Mouse (Mus musculus) myocyte (in vitro differentiated cells): ENCODE results near the gene A130010J15Rik.

ENCODE experiments used
- CEBPB ChIP-seq: IDR thresholded peaks from 2 replicates; pipeline ENCODE4 v1.6.1; 2011; ENCODE audit warnings: mild to moderate bottlenecking, moderate library complexity; ENCODE audit not compliant: poor library complexity, insufficient read depth, severe bottlenecking
- E2F4 ChIP-seq: IDR thresholded peaks from one replicate; pipeline ENCODE4 v1.6.1; 2011; ENCODE audit warnings: mild to moderate bottlenecking, control low read depth, moderate library complexity; ENCODE audit not compliant: insufficient read depth
- MAX ChIP-seq: IDR thresholded peaks from one replicate; pipeline ENCODE4 v1.6.1; 2011; ENCODE audit warnings: low read depth, mild to moderate bottlenecking, control low read depth
- MYOD1 ChIP-seq, 3 experiments: IDR thresholded peaks; one replicate each; pipeline ENCODE4 v1.6.1; 2011; ENCODE audit warnings: control low read depth in 2 of 3, low read depth in 2 of 3, mild to moderate bottlenecking in 2 of 3, moderate library complexity in 1 of 3; ENCODE audit not compliant: insufficient read length in 2 of 3, control insufficient read depth in 1 of 3
- MYOG ChIP-seq, 3 experiments: IDR thresholded peaks; one replicate each; pipeline ENCODE4 v1.6.1; 2011; ENCODE audit warnings: control low read depth in 2 of 3, low read depth in 2 of 3, mild to moderate bottlenecking in 2 of 3; ENCODE audit not compliant: insufficient read length in 2 of 3, control insufficient read depth in 1 of 3, insufficient read depth in 1 of 3
- POLR2A ChIP-seq: IDR thresholded peaks from one replicate; pipeline ENCODE4 v1.6.1; 2011; ENCODE audit warnings: low read depth, mild to moderate bottlenecking, control low read depth, moderate library complexity; ENCODE audit not compliant: insufficient read length
- POLR2AphosphoS2 ChIP-seq: IDR thresholded peaks from one replicate; pipeline ENCODE4 v1.6.1; 2011; ENCODE audit warnings: low read depth, control low read depth; ENCODE audit not compliant: insufficient read length
- REST ChIP-seq: IDR thresholded peaks from one replicate; pipeline ENCODE4 v1.6.1; 2011; ENCODE audit warnings: mild to moderate bottlenecking, control low read depth, moderate library complexity; ENCODE audit not compliant: insufficient read depth, insufficient read length
- SRF ChIP-seq: IDR thresholded peaks from one replicate; pipeline ENCODE4 v1.6.1; 2011; ENCODE audit warnings: low read depth; ENCODE audit not compliant: control insufficient read depth, insufficient read length
- TCF12 ChIP-seq: IDR thresholded peaks from one replicate; pipeline ENCODE4 v1.6.1; 2011; ENCODE audit warnings: mild to moderate bottlenecking, control low read depth; ENCODE audit not compliant: poor library complexity, insufficient read depth, severe bottlenecking
- TCF3 ChIP-seq: IDR thresholded peaks from one replicate; pipeline ENCODE4 v1.6.1; 2011; ENCODE audit warnings: low read depth, control low read depth; ENCODE audit not compliant: insufficient read length
- USF1 ChIP-seq: IDR thresholded peaks from one replicate; pipeline ENCODE4 v1.6.1; 2011; ENCODE audit warnings: low read depth, mild to moderate bottlenecking, control low read depth, moderate library complexity

DNA sequence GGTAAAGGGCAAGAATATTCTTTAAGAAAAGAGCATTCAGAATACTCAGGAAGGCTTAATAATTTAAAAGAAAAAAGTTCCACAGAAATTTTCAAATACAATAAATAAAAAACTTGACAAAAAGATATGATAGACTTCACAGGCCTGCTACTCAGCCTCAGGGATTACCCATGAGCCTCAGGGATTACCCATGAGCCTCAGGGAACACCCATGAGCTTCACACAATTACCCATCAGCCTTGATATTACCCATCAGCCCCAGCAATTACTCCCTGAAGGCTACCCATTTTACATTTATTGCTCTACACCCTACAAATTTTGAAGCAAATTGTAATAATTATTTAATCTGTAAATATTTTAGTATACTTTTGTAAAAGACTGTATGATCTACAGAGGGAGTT lies 35.5 kb upstream of the A130010J15Rik start:
- TF ChIP-seq CEBPB (no peak), POLR2A (no peak), MYOD1 (IDR thresholded peaks at IDR 0.05; ENCODE audit: control insufficient read depth in 1 of 3, insufficient read length in 2 of 3, low read depth in 2 of 3) (no peak), USF1 (no peak), MAX (no peak), TCF12 (no peak), E2F4 (no peak), REST (no peak), POLR2AphosphoS2 (no peak), MYOG (IDR thresholded peaks at IDR 0.05; ENCODE audit: control insufficient read depth in 1 of 3, insufficient read depth in 1 of 3, insufficient read length in 2 of 3, low read depth in 2 of 3) (no peak), TCF3 (no peak), SRF (no peak)
